Mouse (Mus musculus) cerebellum, adult 11-12 months (tissue): ENCODE measurements around the gene Efna4.
A peak's percentile ranks its signal among the peaks of the same experiment; 100 is the strongest.

ENCODE experiments used
- DNase-seq: peaks from one replicate; pipeline ENCODE4 v3.0.0; 2022

Efna4 gene

GRCm38 (mm10) chr3:89361675-89362074 is 23.8 kb upstream of the Efna4 start, which contains the start of gene Dcst2:
Gene Dcst2, plus strand, starts transcription at chr3:89361975.
- no peak for DNase-seq

- no peak for DNase-seq
Observed at GRCm38 (mm10) chr3:89360237-89360636, 22.4 kb upstream of the Efna4 start.

- DNase-seq: no peak
Observed at GRCm38 (mm10) chr3:89359630-89360029, 21.8 kb upstream of the Efna4 start.

- DNase-seq: no peak
Observed at GRCm38 (mm10) chr3:89356029-89356428, 18.2 kb upstream of the Efna4 start.

- no peak for DNase-seq
Observed at GRCm38 (mm10) chr3:89355512-89355902, 17.7 kb upstream of the Efna4 start.

- peak; percentile 80 for DNase-seq
Observed at GRCm38 (mm10) chr3:89354816-89355511, 17.1 kb upstream of the Efna4 start.

- no peak for DNase-seq
Observed at GRCm38 (mm10) chr3:89351271-89351670, 13.4 kb upstream of the Efna4 start.

- DNase-seq: peak; percentile 93
Observed at GRCm38 (mm10) chr3:89349869-89350501, 12.2 kb upstream of the Efna4 start, which contains the start of gene Adam15. Gene Adam15, minus strand, starts transcription at chr3:89349996.

- peak; percentile 56 for DNase-seq
Observed at GRCm38 (mm10) chr3:89348911-89349868, 11.4 kb upstream of the Efna4 start.

GRCm38 (mm10) chr3:89347916-89348315 is 10.1 kb upstream of the Efna4 start:
- no peak for DNase-seq

- no peak for DNase-seq
Observed at GRCm38 (mm10) chr3:89346815-89347540, 9.2 kb upstream of the Efna4 start.

GRCm38 (mm10) chr3:89343279-89343678 is 5.5 kb upstream of the Efna4 start:
- no peak for DNase-seq

- DNase-seq: no peak
Observed at GRCm38 (mm10) chr3:89341794-89342193, 4.0 kb upstream of the Efna4 start.

GRCm38 (mm10) chr3:89340465-89340864 is 2.6 kb upstream of the Efna4 start:
- peak; percentile 69 for DNase-seq

- DNase-seq: no peak
Observed at GRCm38 (mm10) chr3:89339416-89339815, 1.6 kb upstream of the Efna4 start.

GRCm38 (mm10) chr3:89337062-89337720 is 637 bp downstream of the Efna4 start:
- no peak for DNase-seq

GRCm38 (mm10) chr3:89336529-89336928 is 1.3 kb downstream of the Efna4 start:
- DNase-seq: no peak

GRCm38 (mm10) chr3:89333053-89333452 is 4.8 kb downstream of the Efna4 start:
- no peak for DNase-seq

- no peak for DNase-seq
Observed at GRCm38 (mm10) chr3:89332476-89332875, 5.4 kb downstream of the Efna4 start.

GRCm38 (mm10) chr3:89332013-89332412 is 5.8 kb downstream of the Efna4 start:
- no peak for DNase-seq

- no peak for DNase-seq
Observed at GRCm38 (mm10) chr3:89331561-89331960, 6.3 kb downstream of the Efna4 start.

GRCm38 (mm10) chr3:89330948-89331347 is 6.9 kb downstream of the Efna4 start:
- no peak for DNase-seq
